Mouse (Mus musculus) hindbrain, embryonic 15.5 days (tissue): ENCODE results near the gene Ccdc174. TPM values are rescaled to one million over a fixed set of nuclear protein-coding genes. Genes with fewer than 3 reads are reported as not detected.

ENCODE experiments used
- ATAC-seq: fragments of 200-750 bp; cut with Nextera tagmentation; 2 replicates; pipeline ENCODE4 v1.8.0; 2017; ENCODE audit warnings: low read depth, moderate number of reproducible peaks, moderate TSS enrichment; ENCODE audit not compliant: low FRiP score
- H3K27ac ChIP-seq: fragments of 300-500 bp; sonication (generic); replicated peaks from 2 replicates; pipeline ENCODE4 v1.5.1; 2015; ENCODE audit warnings: mild to moderate bottlenecking, inconsistent platforms
- H3K27me3 ChIP-seq: fragments of 300-500 bp; sonication (generic); 2 replicates; pipeline ENCODE4 v1.6.1; 2015; ENCODE audit warnings: control low read depth, inconsistent platforms
- H3K36me3 ChIP-seq: fragments of 300-500 bp; sonication (generic); 2 replicates; pipeline ENCODE4 v1.6.1; 2015; ENCODE audit warnings: control low read depth, inconsistent platforms
- H3K4me1 ChIP-seq: fragments of 300-500 bp; sonication (generic); replicated peaks from 2 replicates; pipeline ENCODE4 v1.6.1; 2015; ENCODE audit warnings: control low read depth, inconsistent platforms
- H3K4me2 ChIP-seq: fragments of 300-500 bp; sonication (generic); 2 replicates; pipeline ENCODE4 v1.6.1; 2015; ENCODE audit warnings: moderate library complexity, mild to moderate bottlenecking, inconsistent platforms
- H3K4me3 ChIP-seq: fragments of 300-500 bp; sonication (generic); 2 replicates; pipeline ENCODE4 v1.5.1; 2015; ENCODE audit warnings: mild to moderate bottlenecking, inconsistent platforms
- H3K9ac ChIP-seq: fragments of 300-500 bp; sonication (generic); 2 replicates; pipeline ENCODE4 v1.6.1; 2015; ENCODE audit warnings: inconsistent platforms
- H3K9me3 ChIP-seq: fragments of 300-500 bp; sonication (generic); 2 replicates; pipeline ENCODE4 v1.6.1; 2016; ENCODE audit warnings: control low read depth, inconsistent platforms
- WGBS: fragments of 180-500 bp; shearing (Covaris S2); methylation state at CpG from one replicate; pipeline ENCODE4 v1.1.7; 2015; 5-methylcytosine and 5-hydroxymethylcytosine counted together
- polyA plus RNA-seq: library from polyadenylated mRNA; unstranded; fragments of >200 nt; fragmentation: Nextera tagmentation; extraction: Ambion mirVana; gene quantifications from 2 replicates; pipeline ENCODE4 v1.2.1, GENCODE M21; 2015

The Ccdc174 gene
- polyA plus RNA-seq, 1 experiment from 2014 or later = 30.5 TPM

DNA sequence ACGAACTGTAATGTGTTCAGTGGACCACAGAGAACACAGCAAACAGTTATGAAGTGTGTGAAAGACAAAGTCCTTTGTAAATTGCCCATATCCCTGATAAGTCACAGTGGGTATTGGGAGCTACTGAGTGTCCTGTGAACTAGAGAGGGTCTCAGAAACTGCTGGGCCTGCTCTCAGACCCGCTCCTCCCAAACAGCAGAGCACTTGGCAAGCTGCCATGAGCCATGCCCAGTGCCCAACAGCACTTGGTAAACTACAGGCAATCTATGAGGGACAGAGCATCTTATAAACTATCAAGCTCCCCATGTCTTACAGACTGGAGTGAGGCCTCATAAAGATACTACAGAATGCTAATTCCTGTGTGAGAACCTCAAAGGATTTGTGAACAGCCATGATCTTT is 70.6 kb downstream of the Ccdc174 start:
- Histone ChIP-seq H3K4me1 (no peaks in the 10 kb centered on the region), H3K9me3 (no peaks in the 10 kb centered on the region), H3K9ac (no peak overlapping the region), H3K4me3 (no peak overlapping the region), H3K36me3 (no peaks in the 10 kb centered on the region), H3K27me3 (no peaks in the 10 kb centered on the region), H3K4me2 (no peak overlapping the region), H3K27ac (no peak overlapping the region)
- WGBS = 67% methylated on average over 2 of the region's 2 CpGs
- ATAC-seq = no peak

Other genes with a start within 250 kb of the Ccdc174 start
- gene Slc6a6, start 194.0 kb upstream of the Ccdc174 start, polyA plus RNA-seq = 99.4 and 102 TPM in 2 replicates
- 7.4 and 9.0 TPM in 2 replicates for gene Grip2, start 50.8 kb upstream of the Ccdc174 start, polyA plus RNA-seq
- 1.2 and 1.5 TPM in 2 replicates for gene 4930590J08Rik, start 24.8 kb downstream of the Ccdc174 start, polyA plus RNA-seq
- 15.3 and 16.0 TPM in 2 replicates for gene Fgd5, start 100.8 kb downstream of the Ccdc174 start, polyA plus RNA-seq
- gene Nr2c2, start 213.3 kb downstream of the Ccdc174 start, polyA plus RNA-seq = 36.5 and 39.4 TPM in 2 replicates